Mouse (Mus musculus) embryo, embryonic 11.5 days (tissue): ENCODE data around the gene Cacna2d1.

Experiments used
- DNase-seq: peaks from one replicate; pipeline ENCODE4 v3.0.0-alpha.2; 2012; ENCODE audit warnings: low read depth, low spot score

Cacna2d1 gene

GRCm38 (mm10) chr5:15934376-15935233 is at the start of gene Cacna2d1:
TSS of gene Cacna2d1 (plus strand) at chr5:15934691.
- DNase-seq, result no peak

- DNase-seq, result no peak
These were observed 39.4 kb upstream of the Cacna2d1 start for GRCm38 (mm10) chr5:15895098-15895497.

- DNase-seq, result peak; percentile 11
These were observed 37.8 kb upstream of the Cacna2d1 start for GRCm38 (mm10) chr5:15896706-15897105.

- DNase-seq, result no peak
These were observed 28.0 kb upstream of the Cacna2d1 start for GRCm38 (mm10) chr5:15906446-15906845.

- DNase-seq, result no peak
These were observed 19.6 kb upstream of the Cacna2d1 start for GRCm38 (mm10) chr5:15914931-15915330.

- no peak for DNase-seq
These were observed 6.0 kb upstream of the Cacna2d1 start for GRCm38 (mm10) chr5:15928506-15928905.

GRCm38 (mm10) chr5:15933017-15933416 is 1.5 kb upstream of the Cacna2d1 start:
- no peak for DNase-seq

GRCm38 (mm10) chr5:15933581-15934375 is 713 bp upstream of the Cacna2d1 start:
- no peak for DNase-seq

- no peak for DNase-seq
These were observed 790 bp downstream of the Cacna2d1 start for GRCm38 (mm10) chr5:15935234-15935728.

- DNase-seq, result no peak
These were observed 1.6 kb downstream of the Cacna2d1 start for GRCm38 (mm10) chr5:15935831-15936710.

- no peak for DNase-seq
These were observed 6.8 kb downstream of the Cacna2d1 start for GRCm38 (mm10) chr5:15941191-15941725.

- DNase-seq, result no peak
These were observed 7.6 kb downstream of the Cacna2d1 start for GRCm38 (mm10) chr5:15942051-15942450.

- DNase-seq, result no peak
These were observed 14.0 kb downstream of the Cacna2d1 start for GRCm38 (mm10) chr5:15948290-15949037.

GRCm38 (mm10) chr5:15959760-15960159 is 25.3 kb downstream of the Cacna2d1 start:
- DNase-seq, result no peak

GRCm38 (mm10) chr5:15961866-15962265 is 27.4 kb downstream of the Cacna2d1 start:
- DNase-seq, result no peak

- DNase-seq, result no peak
These were observed 32.4 kb downstream of the Cacna2d1 start for GRCm38 (mm10) chr5:15966888-15967287.

GRCm38 (mm10) chr5:15971821-15972220 is 37.3 kb downstream of the Cacna2d1 start:
- no peak for DNase-seq

- DNase-seq, result no peak
These were observed 37.9 kb downstream of the Cacna2d1 start for GRCm38 (mm10) chr5:15972351-15972750.

- no peak for DNase-seq
These were observed 40.2 kb downstream of the Cacna2d1 start for GRCm38 (mm10) chr5:15974652-15975051.

- no peak for DNase-seq
These were observed 44.7 kb downstream of the Cacna2d1 start for GRCm38 (mm10) chr5:15979225-15979624.
